Mouse (Mus musculus) kidney, adult 2 months (tissue): ENCODE measurements at regions not wholly inside any gene's neighbourhood (a gene's known extent, or its start where the extent isn't known, plus 50 kb on each side); places are given as distances from the start of the nearest gene placed in this dataset.

Source experiments
- CTCF ChIP-seq: fragments of 200-500 bp; conservative IDR thresholded peaks from 2 replicates; pipeline ENCODE4 v1.5.1; 2011; ENCODE audit warnings: low read depth, mild to moderate bottlenecking, control low read depth, low read length, moderate library complexity, mixed read lengths; ENCODE audit not compliant: insufficient read depth, insufficient read length
- POLR2A ChIP-seq: fragments of 200-500 bp; IDR thresholded peaks from one replicate; pipeline ENCODE4 v1.6.1; 2011; ENCODE audit warnings: low read depth, low read length, control low read depth

GRCm38 (mm10) chr2:124952212-124952611, 115.7 kb upstream of the Slc24a5 start:
- TF ChIP-seq POLR2A (no peak), CTCF (no peak)
